Mouse (Mus musculus) midbrain, embryonic 12.5 days (tissue): ENCODE measurements at regions not wholly inside any gene's neighbourhood (a gene's known extent, or its start where the extent isn't known, plus 50 kb on each side); places are given as distances from the start of the nearest gene placed in this dataset.
"Not testable (repeated sequence)": the region's sequence is repeated elsewhere in the genome, so short reads cannot be mapped to it uniquely, and the experiment has no call there.

Source experiments
- ATAC-seq: fragments of 200-750 bp; cut with Nextera tagmentation; 2 replicates; pipeline ENCODE4 v1.8.0; 2017; ENCODE audit warnings: low read depth, moderate TSS enrichment, moderate library complexity; ENCODE audit not compliant: low FRiP score
- H3K27ac ChIP-seq: fragments of 300-500 bp; sonication (generic); replicated peaks from 2 replicates; pipeline ENCODE4 v1.5.1; 2016; ENCODE audit warnings: mild to moderate bottlenecking
- H3K27me3 ChIP-seq: fragments of 300-500 bp; sonication (generic); 2 replicates; pipeline ENCODE4 v1.6.1; 2016; ENCODE audit warnings: mild to moderate bottlenecking
- H3K36me3 ChIP-seq: fragments of 300-500 bp; sonication (generic); 2 replicates; pipeline ENCODE4 v1.6.1; 2016
- H3K4me1 ChIP-seq: fragments of 300-500 bp; sonication (generic); 2 replicates; pipeline ENCODE4 v1.6.1; 2016
- H3K4me2 ChIP-seq: fragments of 300-500 bp; sonication (generic); replicated peaks from 2 replicates; pipeline ENCODE4 v1.6.1; 2016; ENCODE audit warnings: mild to moderate bottlenecking, moderate library complexity
- H3K4me3 ChIP-seq: fragments of 300-500 bp; sonication (generic); 2 replicates; pipeline ENCODE4 v1.5.1; 2016; ENCODE audit warnings: mild to moderate bottlenecking
- H3K9ac ChIP-seq: fragments of 300-500 bp; sonication (generic); replicated peaks from 2 replicates; pipeline ENCODE4 v1.6.1; 2016; ENCODE audit warnings: mild to moderate bottlenecking, moderate library complexity
- H3K9me3 ChIP-seq: fragments of 300-500 bp; sonication (generic); 2 replicates; pipeline ENCODE4 v1.6.1; 2016; ENCODE audit warnings: mild to moderate bottlenecking
- WGBS: fragments of 180-500 bp; shearing (Covaris S2); methylation state at CpG from one replicate; pipeline ENCODE4 v1.1.7; 2016; 5-methylcytosine and 5-hydroxymethylcytosine counted together

- 0 out of 2 replicates have a peak, but pooled peaks have one; percentile 38 for ATAC-seq
- Histone ChIP-seq H3K9ac (no peak overlapping the region), H3K27ac (no peak overlapping the region), H3K36me3 (no peaks in the 10 kb centered on the region), H3K4me1 (no peaks in the 10 kb centered on the region), H3K9me3 (no peaks in the 10 kb centered on the region), H3K4me2 (no peak overlapping the region), H3K27me3 (no peaks in the 10 kb centered on the region), H3K4me3 (no peak overlapping the region)
Observed at GRCm38 (mm10) chr12:46393769-46394168, 425.0 kb downstream of the Nova1 start.

- no peak overlapping the region for H3K4me3 ChIP-seq
- no peak for ATAC-seq
Observed at GRCm38 (mm10) chr12:46378914-46379313, 439.8 kb downstream of the Nova1 start.

DNA sequence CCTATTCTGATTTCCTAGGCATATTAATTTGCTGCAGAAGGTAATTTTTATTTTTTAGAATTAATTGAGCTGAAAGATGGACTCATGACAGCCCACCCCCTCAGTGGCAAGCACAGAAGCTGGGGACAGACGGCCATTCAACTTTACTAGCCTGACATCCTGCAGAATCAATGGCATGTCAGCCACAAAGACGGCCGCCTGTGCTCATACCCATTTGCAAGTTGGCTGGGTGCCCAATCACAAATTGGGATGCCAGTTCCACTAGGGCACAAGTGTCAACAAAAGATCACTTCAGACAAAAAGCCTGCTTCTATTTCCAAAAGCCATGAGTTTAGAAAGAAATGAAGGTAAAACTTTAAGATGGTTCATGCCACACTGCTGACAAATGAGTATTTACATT lies 447.0 kb downstream of the Nova1 start:
- Histone ChIP-seq H3K27me3 (no peaks in the 10 kb centered on the region), H3K4me1 (peaks cover 3% of the 10 kb centered on the region; the same call in 1 of the 2 replicates), H3K36me3 (no peaks in the 10 kb centered on the region), H3K9ac (no peak overlapping the region), H3K9me3 (no peaks in the 10 kb centered on the region), H3K4me3 (no peak overlapping the region), H3K4me2 (no peak overlapping the region), H3K27ac (no peak overlapping the region)
- ATAC-seq, result peak; percentile 80
- WGBS, result 45% methylated on average over 3 of the region's 3 CpGs

More at GRCm38 (mm10) chr12:46378914-46379313, 439.8 kb downstream of the Nova1 start:
- H3K27ac ChIP-seq, result no peak overlapping the region
- no peaks in the 10 kb centered on the region for H3K4me1 ChIP-seq
- H3K9ac ChIP-seq, result no peak overlapping the region
- H3K4me2 ChIP-seq, result no peak overlapping the region
- H3K36me3 ChIP-seq, result no peaks in the 10 kb centered on the region
- H3K27me3 ChIP-seq, result no peaks in the 10 kb centered on the region
- H3K9me3 ChIP-seq, result no peaks in the 10 kb centered on the region

DNA sequence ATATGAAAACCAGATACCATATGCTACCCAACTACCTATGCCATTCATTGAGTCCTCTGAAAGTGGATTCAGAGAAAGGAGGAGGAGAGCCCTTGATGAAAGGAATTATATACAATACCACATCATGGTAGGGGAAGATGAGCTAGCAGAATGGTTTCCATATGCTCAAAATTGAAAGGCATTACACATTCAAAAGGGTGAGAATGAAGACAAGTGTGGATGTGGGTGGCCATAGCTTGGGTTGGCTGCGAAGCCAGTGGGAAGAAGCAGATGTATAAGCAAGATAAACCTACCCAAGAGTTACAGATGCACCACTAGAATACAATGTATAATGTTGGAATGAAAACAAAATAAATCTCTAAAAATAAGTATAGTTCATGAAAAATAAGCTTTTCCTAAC lies 485.4 kb downstream of the Nova1 start:
- no peaks in the 10 kb centered on the region for H3K9me3 ChIP-seq
- no peaks in the 10 kb centered on the region for H3K36me3 ChIP-seq
- H3K4me3 ChIP-seq, result no peak overlapping the region
- 92% methylated on average over 1 of the region's 1 CpGs for WGBS
- H3K4me1 ChIP-seq, result no peaks in the 10 kb centered on the region
- no peak for ATAC-seq
- no peak overlapping the region for H3K9ac ChIP-seq
- H3K4me2 ChIP-seq, result no peak overlapping the region
- H3K27ac ChIP-seq, result no peak overlapping the region
- H3K27me3 ChIP-seq, result no peaks in the 10 kb centered on the region

- no peaks in the 10 kb centered on the region for H3K27me3 ChIP-seq
- H3K9me3 ChIP-seq, result no peaks in the 10 kb centered on the region
- whole genome bisulfite sequencing, result 83% methylated on average over 1 of the region's 1 CpGs
- no peak for ATAC-seq
- no peak overlapping the region for H3K27ac ChIP-seq
- H3K36me3 ChIP-seq, result no peaks in the 10 kb centered on the region
- H3K4me3 ChIP-seq, result no peak overlapping the region
- no peak overlapping the region for H3K4me2 ChIP-seq
- no peak overlapping the region for H3K9ac ChIP-seq
- H3K4me1 ChIP-seq, result 0 out of 2 replicates have a peak, but pooled peaks cover 2% of the 10 kb centered on the region
Observed at GRCm38 (mm10) chr12:46327865-46328264, 490.9 kb downstream of the Nova1 start.

GRCm38 (mm10) chr12:46323276-46323675 lies 495.5 kb downstream of the Nova1 start:
- H3K36me3 ChIP-seq, result no peaks in the 10 kb centered on the region
- no peak overlapping the region for H3K4me2 ChIP-seq
- H3K4me3 ChIP-seq, result no peak overlapping the region
- H3K9ac ChIP-seq, result no peak overlapping the region
- H3K27me3 ChIP-seq, result no peaks in the 10 kb centered on the region
- no peak overlapping the region for H3K27ac ChIP-seq
- 0 out of 2 replicates have a peak, but pooled peaks cover 2% of the 10 kb centered on the region for H3K4me1 ChIP-seq
- H3K9me3 ChIP-seq, result no peaks in the 10 kb centered on the region
- ATAC-seq, result no peak
- 67% methylated on average over 3 of the region's 3 CpGs for WGBS

DNA sequence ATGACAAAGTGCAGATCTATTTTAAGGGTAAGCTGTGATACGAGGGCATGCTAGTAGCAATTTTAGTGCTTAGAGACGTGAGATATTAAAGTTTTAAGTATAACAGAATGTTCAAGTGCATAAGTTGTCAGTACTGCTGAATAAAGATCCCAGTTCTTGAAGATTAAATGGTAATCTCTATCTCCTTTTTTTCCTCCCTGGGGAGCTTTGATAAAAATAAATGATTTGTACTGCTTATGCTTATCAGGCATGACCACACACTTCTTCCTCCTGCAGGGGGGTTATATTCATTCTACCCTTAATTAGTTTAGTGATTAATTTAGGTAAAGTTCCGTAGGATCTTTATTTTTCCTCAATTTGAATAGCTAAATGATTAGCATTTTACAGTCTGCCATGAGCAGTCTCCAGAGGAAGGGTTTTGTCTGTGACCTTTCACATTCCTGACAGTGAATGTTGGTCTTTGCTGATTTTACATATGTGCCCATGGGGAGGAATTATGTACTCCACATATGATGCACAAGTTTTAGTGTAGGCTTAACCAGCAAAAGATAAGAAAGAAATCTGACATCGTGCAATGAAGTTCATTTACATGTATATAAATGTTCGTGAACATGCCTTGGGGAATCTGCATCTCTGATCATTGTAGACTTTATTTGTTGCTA lies 515.5 kb downstream of the Nova1 start:
- Histone ChIP-seq H3K4me3 (no peak overlapping the region), H3K4me1 (no peaks in the 10 kb centered on the region), H3K9me3 (no peaks in the 10 kb centered on the region), H3K27ac (no peak overlapping the region), H3K27me3 (no peaks in the 10 kb centered on the region), H3K9ac (no peak overlapping the region), H3K36me3 (no peaks in the 10 kb centered on the region), H3K4me2 (no peak overlapping the region)
- WGBS, result 72% methylated on average over 5 of the region's 5 CpGs
- ATAC-seq, result peak; percentile 58; the same call in 1 of the 2 replicates

DNA sequence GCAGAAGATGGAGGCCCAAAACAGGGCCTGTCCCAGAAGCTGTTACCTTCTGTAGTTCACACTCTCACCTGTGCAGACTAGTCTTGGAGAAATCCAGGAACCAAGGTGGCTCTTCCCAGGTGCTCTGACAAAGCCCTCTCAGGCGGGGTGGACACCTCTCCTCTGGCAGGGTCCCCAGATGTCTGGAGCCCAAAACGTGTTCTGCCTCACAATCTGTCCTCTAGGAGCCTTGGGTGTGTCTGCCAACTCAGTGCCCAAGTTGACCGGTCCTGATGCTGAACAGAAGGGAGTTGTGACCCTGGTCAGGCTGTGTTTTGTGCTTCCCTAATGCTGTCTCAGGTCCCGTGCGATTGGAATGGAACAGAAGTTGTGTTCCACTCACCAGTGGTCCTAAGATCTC lies 519.8 kb downstream of the Nova1 start:
- no peak overlapping the region for H3K4me3 ChIP-seq
- no peak overlapping the region for H3K9ac ChIP-seq
- no peaks in the 10 kb centered on the region for H3K9me3 ChIP-seq
- no peak overlapping the region for H3K4me2 ChIP-seq
- WGBS, result 83% methylated on average over 5 of the region's 5 CpGs
- no peaks in the 10 kb centered on the region for H3K4me1 ChIP-seq
- H3K27ac ChIP-seq, result no peak overlapping the region
- ATAC-seq, result no peak
- H3K27me3 ChIP-seq, result no peaks in the 10 kb centered on the region
- no peaks in the 10 kb centered on the region for H3K36me3 ChIP-seq

GRCm38 (mm10) chr12:46284519-46284918 lies 534.2 kb downstream of the Nova1 start:
- Histone ChIP-seq H3K9ac (no peak overlapping the region), H3K4me3 (no peak overlapping the region), H3K4me1 (no peaks in the 10 kb centered on the region), H3K27ac (no peak overlapping the region), H3K4me2 (no peak overlapping the region), H3K27me3 (no peaks in the 10 kb centered on the region), H3K9me3 (no peaks in the 10 kb centered on the region), H3K36me3 (no peaks in the 10 kb centered on the region)
- ATAC-seq, result no peak
- 56% methylated on average over 3 of the region's 3 CpGs for WGBS

DNA sequence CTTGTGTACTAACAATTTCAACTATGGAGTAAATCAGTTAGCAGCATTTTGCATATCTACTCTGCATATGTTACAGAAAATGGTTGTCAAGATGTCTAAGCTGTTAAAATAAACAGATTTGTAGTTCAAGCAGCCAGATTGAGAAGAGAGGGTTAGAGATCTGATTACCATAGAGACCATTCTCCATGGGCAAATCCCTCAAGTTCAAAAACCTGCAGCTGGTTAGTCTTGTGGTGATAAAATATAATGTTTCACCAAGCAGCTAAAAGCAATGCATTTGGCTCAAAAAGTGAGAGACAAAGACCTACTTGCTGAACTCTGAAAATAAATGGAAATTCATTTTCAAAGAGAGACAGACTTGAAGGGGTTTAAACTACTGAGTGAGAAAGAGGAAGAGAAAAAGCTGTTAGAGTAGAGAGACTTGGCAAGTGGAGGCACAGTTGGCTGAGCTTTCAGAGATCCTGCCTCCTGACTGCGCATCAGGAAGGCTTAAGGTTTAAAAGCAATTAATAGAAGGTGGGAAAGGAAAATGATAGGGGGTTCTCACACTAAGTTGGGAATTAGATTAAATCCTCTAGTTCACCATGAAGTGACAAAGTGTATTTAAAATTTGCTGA lies 570.2 kb downstream of the Nova1 start:
- Histone ChIP-seq H3K9ac (no peak overlapping the region), H3K4me3 (no peak overlapping the region), H3K27me3 (no peaks in the 10 kb centered on the region), H3K27ac (no peak overlapping the region), H3K4me1 (no peaks in the 10 kb centered on the region), H3K36me3 (no peaks in the 10 kb centered on the region), H3K9me3 (no peaks in the 10 kb centered on the region), H3K4me2 (no peak overlapping the region)
- ATAC-seq, result peak; percentile 62
- 56% methylated on average over 1 of the region's 1 CpGs for WGBS

DNA sequence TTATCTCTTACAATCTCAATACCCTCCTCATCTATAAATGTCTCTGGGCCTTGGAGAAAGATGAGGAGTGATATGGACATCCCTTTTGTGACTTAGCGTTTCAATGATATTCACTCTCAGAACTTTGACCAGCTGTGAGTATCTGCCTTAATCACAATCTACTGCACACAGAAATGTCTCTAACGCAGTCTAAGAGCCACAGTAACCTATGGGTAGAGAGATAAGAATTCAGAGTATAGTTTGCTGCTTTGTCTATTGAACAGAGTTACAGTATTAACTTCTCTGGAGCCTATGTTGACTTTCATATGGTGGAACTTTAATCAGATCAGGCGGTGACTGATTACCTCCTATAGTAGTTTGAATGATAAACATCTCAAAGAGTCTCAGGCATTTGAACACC lies 573.8 kb downstream of the Nova1 start:
- no peak overlapping the region for H3K4me2 ChIP-seq
- no peaks in the 10 kb centered on the region for H3K9me3 ChIP-seq
- H3K4me3 ChIP-seq, result no peak overlapping the region
- no peak for ATAC-seq
- no peaks in the 10 kb centered on the region for H3K36me3 ChIP-seq
- no peak overlapping the region for H3K27ac ChIP-seq
- 95% methylated on average over 3 of the region's 3 CpGs for WGBS
- H3K9ac ChIP-seq, result no peak overlapping the region
- no peaks in the 10 kb centered on the region for H3K4me1 ChIP-seq
- H3K27me3 ChIP-seq, result no peaks in the 10 kb centered on the region

GRCm38 (mm10) chr12:46232359-46232758 lies 586.4 kb downstream of the Nova1 start:
- no peak overlapping the region for H3K9ac ChIP-seq
- H3K4me3 ChIP-seq, result no peak overlapping the region
- H3K9me3 ChIP-seq, result no peaks in the 10 kb centered on the region
- no peak overlapping the region for H3K4me2 ChIP-seq
- H3K27ac ChIP-seq, result no peak overlapping the region
- 94% methylated on average over 4 of the region's 4 CpGs for WGBS
- no peaks in the 10 kb centered on the region for H3K4me1 ChIP-seq
- no peaks in the 10 kb centered on the region for H3K27me3 ChIP-seq
- ATAC-seq, result no peak
- no peaks in the 10 kb centered on the region for H3K36me3 ChIP-seq

GRCm38 (mm10) chr12:46215328-46215727 lies 603.4 kb downstream of the Nova1 start:
- H3K9me3 ChIP-seq, H3K36me3 ChIP-seq, ATAC-seq, H3K4me2 ChIP-seq, H3K4me1 ChIP-seq, H3K27me3 ChIP-seq, H3K9ac ChIP-seq, H3K4me3 ChIP-seq, H3K27ac ChIP-seq: not testable (repeated sequence)
- 63% methylated on average over 1 of the region's 1 CpGs for WGBS
